Mouse (Mus musculus): Measurements from ENCODE around the gene Gpr3.

Gene Gpr3

GRCm38 (mm10) chr4:133170056-133170524 lies 42.2 kb downstream of the Gpr3 start:
- no peak for DNase-seq (ENCODE audit: low spot score)

- no peak for DNase-seq (ENCODE audit: low spot score)
Measured at GRCm38 (mm10) chr4:133169237-133170055, 42.9 kb downstream of the Gpr3 start.

GRCm38 (mm10) chr4:133166773-133167172 lies 45.6 kb downstream of the Gpr3 start:
- no peak for DNase-seq (ENCODE audit: low spot score)

GRCm38 (mm10) chr4:133162196-133162595 lies 50.1 kb downstream of the Gpr3 start:
- no peak for DNase-seq (ENCODE audit: low spot score)

- no peak for DNase-seq (ENCODE audit: low spot score)
Measured at GRCm38 (mm10) chr4:133160821-133161220, 51.5 kb downstream of the Gpr3 start.

- no peak for DNase-seq (ENCODE audit: low spot score)
Measured at GRCm38 (mm10) chr4:133160211-133160610, 52.1 kb downstream of the Gpr3 start.

GRCm38 (mm10) chr4:133159646-133160045 lies 52.7 kb downstream of the Gpr3 start:
- no peak for DNase-seq (ENCODE audit: low spot score)
